Mouse (Mus musculus) heart, embryonic 12.5 days (tissue): ENCODE measurements around the gene Rfc4. TPM values are rescaled to one million over a fixed set of nuclear protein-coding genes. Genes with fewer than 3 reads are reported as not detected.

Source experiments
- ATAC-seq: fragments of 200-750 bp; cut with Nextera tagmentation; 2 replicates; pipeline ENCODE4 v1.8.0; 2017; ENCODE audit warnings: moderate TSS enrichment, moderate library complexity; ENCODE audit not compliant: insufficient number of reproducible peaks, low FRiP score
- H3K27ac ChIP-seq: fragments of 300-500 bp; sonication (generic); 2 replicates; pipeline ENCODE4 v1.5.1; 2016; ENCODE audit warnings: mild to moderate bottlenecking, moderate library complexity; ENCODE audit not compliant: poor library complexity, severe bottlenecking
- H3K27me3 ChIP-seq: fragments of 300-500 bp; sonication (generic); replicated peaks from 2 replicates; pipeline ENCODE4 v1.6.1; 2016; ENCODE audit warnings: mild to moderate bottlenecking, moderate library complexity
- H3K36me3 ChIP-seq: fragments of 300-500 bp; sonication (generic); 2 replicates; pipeline ENCODE4 v1.6.1; 2016; ENCODE audit warnings: mild to moderate bottlenecking, moderate library complexity
- H3K4me1 ChIP-seq: fragments of 300-500 bp; sonication (generic); replicated peaks from 2 replicates; pipeline ENCODE4 v1.6.1; 2016; ENCODE audit warnings: mild to moderate bottlenecking
- H3K4me2 ChIP-seq: fragments of 300-500 bp; sonication (generic); 2 replicates; pipeline ENCODE4 v1.6.1; 2016; ENCODE audit warnings: mild to moderate bottlenecking, moderate library complexity
- H3K4me3 ChIP-seq: fragments of 300-500 bp; sonication (generic); 2 replicates; pipeline ENCODE4 v1.5.1; 2016; ENCODE audit warnings: mild to moderate bottlenecking
- H3K9ac ChIP-seq: fragments of 300-500 bp; sonication (generic); 2 replicates; pipeline ENCODE4 v1.6.1; 2016; ENCODE audit warnings: mild to moderate bottlenecking, moderate library complexity
- H3K9me3 ChIP-seq: fragments of 300-500 bp; sonication (generic); replicated peaks from 2 replicates; pipeline ENCODE4 v1.6.1; 2016; ENCODE audit warnings: mild to moderate bottlenecking, moderate library complexity
- WGBS: fragments of 180-500 bp; shearing (Covaris S2); methylation state at CpG from one replicate; pipeline ENCODE4 v1.1.7; 2016; 5-methylcytosine and 5-hydroxymethylcytosine counted together
- polyA plus RNA-seq: library from polyadenylated mRNA; unstranded; fragments of >200 nt; fragmentation: Nextera tagmentation; extraction: Ambion mirVana; gene quantifications from 2 replicates; pipeline ENCODE4 v1.2.1, GENCODE M21; 2016

Rfc4 gene
- polyA plus RNA-seq, 1 experiment from 2014 or later = 106 TPM

DNA sequence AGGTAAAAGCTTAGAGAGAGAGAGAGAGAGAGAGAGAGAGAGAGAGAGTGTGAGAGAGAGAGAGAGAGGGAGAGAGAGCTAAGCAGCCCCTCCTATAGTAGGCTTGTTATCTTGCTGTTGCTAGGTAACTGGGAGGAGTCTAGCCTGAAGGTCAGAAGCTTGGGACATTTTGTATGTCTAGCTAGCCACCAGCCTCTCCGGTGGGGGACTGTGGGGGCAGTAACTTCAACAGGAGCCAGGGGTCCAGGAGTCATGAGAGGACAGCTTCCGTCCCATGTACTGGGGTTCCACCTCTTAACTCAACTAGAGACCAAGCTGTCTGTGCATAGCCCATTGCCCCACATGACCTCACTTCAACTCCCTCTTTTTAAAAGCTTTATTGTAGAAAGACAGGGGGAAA is 31.4 kb upstream of the Rfc4 start:
- H3K4me1 ChIP-seq = peaks cover 10% of the 10 kb centered on the region
- peak overlapping the region; percentile 34 for H3K4me2 ChIP-seq
- H3K9ac ChIP-seq = no peak overlapping the region
- no peak overlapping the region for H3K27ac ChIP-seq
- 29% methylated on average over 2 of the region's 2 CpGs for WGBS
- ATAC-seq = no peak
- no peak overlapping the region for H3K4me3 ChIP-seq
- H3K27me3 ChIP-seq = no peaks in the 10 kb centered on the region
- no peaks in the 10 kb centered on the region for H3K9me3 ChIP-seq
- H3K36me3 ChIP-seq = no peaks in the 10 kb centered on the region

DNA sequence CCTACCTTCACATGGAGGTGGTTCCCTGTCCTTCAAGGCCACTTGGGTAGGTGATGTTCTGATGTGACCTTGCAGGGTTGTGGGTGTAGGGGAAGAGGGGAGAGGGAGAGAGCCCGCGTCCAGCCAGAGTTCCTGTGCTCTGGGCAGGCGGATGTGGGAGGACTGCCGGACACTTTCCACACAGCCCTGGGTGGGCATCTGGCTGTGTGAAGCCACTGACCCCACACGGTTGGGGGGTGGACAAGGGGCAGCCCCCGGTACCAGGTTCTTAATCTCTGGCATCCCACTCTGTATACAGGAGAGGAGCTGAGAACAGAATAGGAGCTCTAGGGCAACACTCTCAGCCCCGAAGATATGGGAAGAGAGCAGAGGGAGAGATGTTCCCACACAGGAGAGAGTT is 30.8 kb upstream of the Rfc4 start:
- H3K9ac ChIP-seq = no peak overlapping the region
- WGBS = 73% methylated on average over 7 of the region's 7 CpGs

GRCm38 (mm10) chr16:23157013-23157412 is 29.5 kb upstream of the Rfc4 start:
- 89% methylated on average over 13 of the region's 13 CpGs for WGBS

More for the DNA sequence above, 30.8 kb upstream of the Rfc4 start:
- no peaks in the 10 kb centered on the region for H3K36me3 ChIP-seq
- H3K4me1 ChIP-seq = peaks cover 10% of the 10 kb centered on the region
- H3K4me2 ChIP-seq = no peak overlapping the region
- H3K9me3 ChIP-seq = no peaks in the 10 kb centered on the region
- H3K27me3 ChIP-seq = no peaks in the 10 kb centered on the region
- H3K27ac ChIP-seq = no peak overlapping the region
- no peak for ATAC-seq
- H3K4me3 ChIP-seq = no peak overlapping the region

GRCm38 (mm10) chr16:23154261-23154660 is 26.7 kb upstream of the Rfc4 start:
- Histone ChIP-seq H3K9ac (no peak overlapping the region), H3K4me3 (no peak overlapping the region), H3K4me2 (no peak overlapping the region), H3K4me1 (peaks cover 10% of the 10 kb centered on the region), H3K27me3 (no peaks in the 10 kb centered on the region), H3K9me3 (no peaks in the 10 kb centered on the region), H3K36me3 (no peaks in the 10 kb centered on the region), H3K27ac (no peak overlapping the region)
- no peak for ATAC-seq
- WGBS = 72% methylated on average over 5 of the region's 5 CpGs

More at GRCm38 (mm10) chr16:23157013-23157412, 29.5 kb upstream of the Rfc4 start:
- Histone ChIP-seq H3K4me1 (peaks cover 10% of the 10 kb centered on the region), H3K4me2 (no peak overlapping the region), H3K27ac (no peak overlapping the region), H3K4me3 (no peak overlapping the region), H3K9me3 (no peaks in the 10 kb centered on the region), H3K27me3 (no peaks in the 10 kb centered on the region), H3K9ac (no peak overlapping the region), H3K36me3 (no peaks in the 10 kb centered on the region)
- no peak for ATAC-seq

GRCm38 (mm10) chr16:23151423-23151822 is 23.9 kb upstream of the Rfc4 start:
- H3K4me2 ChIP-seq = no peak overlapping the region
- no peak overlapping the region for H3K4me3 ChIP-seq
- H3K4me1 ChIP-seq = peaks cover 14% of the 10 kb centered on the region
- H3K27ac ChIP-seq = no peak overlapping the region
- ATAC-seq = no peak
- no peaks in the 10 kb centered on the region for H3K9me3 ChIP-seq
- H3K27me3 ChIP-seq = no peaks in the 10 kb centered on the region
- no peaks in the 10 kb centered on the region for H3K36me3 ChIP-seq
- H3K9ac ChIP-seq = no peak overlapping the region
- 15% methylated on average over 2 of the region's 2 CpGs for WGBS

DNA sequence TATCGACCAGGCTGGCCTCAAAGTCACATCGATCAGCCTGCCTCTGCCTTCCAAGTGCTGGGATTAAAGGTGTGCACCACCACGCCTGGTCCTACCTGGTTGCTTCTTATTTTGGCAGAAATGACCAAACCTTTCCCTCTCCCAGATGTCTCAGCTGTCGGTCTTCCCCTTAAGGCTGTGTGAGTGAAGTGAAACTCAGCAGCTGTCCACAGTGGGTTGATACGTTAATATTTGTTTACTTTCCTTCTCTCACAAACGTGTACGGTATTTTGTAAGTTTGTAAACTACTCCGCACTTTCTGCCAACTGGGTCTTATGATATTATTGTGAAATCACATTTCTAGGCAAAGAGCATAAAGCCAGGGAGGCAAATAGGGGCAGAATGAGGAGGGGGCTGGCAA is 21.9 kb upstream of the Rfc4 start:
- Histone ChIP-seq H3K4me1 (peaks cover 22% of the 10 kb centered on the region), H3K4me2 (no peak overlapping the region), H3K36me3 (no peaks in the 10 kb centered on the region), H3K27ac (no peak overlapping the region), H3K27me3 (no peaks in the 10 kb centered on the region), H3K9ac (no peak overlapping the region), H3K4me3 (no peak overlapping the region), H3K9me3 (no peaks in the 10 kb centered on the region)
- ATAC-seq = no peak
- WGBS = 78% methylated on average over 8 of the region's 8 CpGs

DNA sequence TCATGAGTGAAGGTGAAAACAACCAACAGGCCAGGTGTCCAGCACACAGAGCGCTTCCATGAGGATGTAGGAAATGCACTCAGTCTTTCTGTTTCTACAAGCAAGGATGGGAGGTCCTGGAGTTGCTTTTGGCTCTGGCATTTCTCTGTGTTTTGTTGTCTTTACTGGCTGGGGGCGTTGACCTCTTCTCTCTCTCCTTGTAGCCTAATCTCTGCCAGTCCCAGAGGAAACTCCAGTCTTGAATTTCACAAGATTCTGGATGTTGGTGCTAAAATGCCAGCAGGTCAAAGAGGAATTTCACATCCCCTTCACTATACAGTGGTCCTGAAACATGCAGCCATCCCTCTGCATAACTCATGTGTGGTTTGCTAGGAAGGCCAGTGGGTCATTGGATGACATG is 21.4 kb upstream of the Rfc4 start:
- H3K36me3 ChIP-seq = no peaks in the 10 kb centered on the region
- peaks cover 22% of the 10 kb centered on the region for H3K4me1 ChIP-seq
- peak; percentile 45; the same call in 1 of the 2 replicates for ATAC-seq
- H3K9me3 ChIP-seq = no peaks in the 10 kb centered on the region
- WGBS = 58% methylated on average over 2 of the region's 2 CpGs
- H3K9ac ChIP-seq = no peak overlapping the region
- H3K4me3 ChIP-seq = no peak overlapping the region
- no peak overlapping the region for H3K4me2 ChIP-seq
- no peak overlapping the region for H3K27ac ChIP-seq
- no peaks in the 10 kb centered on the region for H3K27me3 ChIP-seq

DNA sequence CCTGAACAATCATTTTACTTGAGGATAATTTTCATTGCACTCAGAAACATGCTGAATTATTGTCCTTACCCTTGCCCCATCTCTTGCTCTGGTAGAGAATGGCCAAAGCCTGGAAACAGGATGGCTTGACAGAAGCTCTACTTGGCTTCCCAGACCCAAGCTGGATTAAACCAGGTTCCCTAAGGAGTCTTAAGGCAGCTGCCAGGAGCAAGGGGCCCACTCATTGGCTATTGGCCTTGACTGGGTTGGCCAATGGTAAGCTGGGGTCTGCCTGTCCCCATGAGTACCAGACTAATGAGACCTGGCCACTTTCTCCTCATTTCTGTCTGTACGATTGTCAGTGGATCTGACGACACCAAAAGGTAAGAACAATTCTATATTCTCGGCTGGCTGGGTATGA is 18.7 kb upstream of the Rfc4 start, which contains the start of gene Adipoq:
Adipoq (plus strand) TSS at position 257 of the 400 bp plus-strand sequence.
- WGBS = 80% methylated on average over 3 of the region's 3 CpGs
- no peaks in the 10 kb centered on the region for H3K9me3 ChIP-seq
- H3K9ac ChIP-seq = no peak within 1 kb of the TSS
- H3K27ac ChIP-seq = no peak within 1 kb of the TSS
- no peak within 1 kb of the TSS for H3K4me2 ChIP-seq
- H3K4me3 ChIP-seq = no peak within 1 kb of the TSS
- ATAC-seq = no peak
- peaks cover 22% of the 10 kb centered on the region for H3K4me1 ChIP-seq
- no peaks in the 10 kb centered on the region for H3K36me3 ChIP-seq
- H3K27me3 ChIP-seq = no peaks in the 10 kb centered on the region

DNA sequence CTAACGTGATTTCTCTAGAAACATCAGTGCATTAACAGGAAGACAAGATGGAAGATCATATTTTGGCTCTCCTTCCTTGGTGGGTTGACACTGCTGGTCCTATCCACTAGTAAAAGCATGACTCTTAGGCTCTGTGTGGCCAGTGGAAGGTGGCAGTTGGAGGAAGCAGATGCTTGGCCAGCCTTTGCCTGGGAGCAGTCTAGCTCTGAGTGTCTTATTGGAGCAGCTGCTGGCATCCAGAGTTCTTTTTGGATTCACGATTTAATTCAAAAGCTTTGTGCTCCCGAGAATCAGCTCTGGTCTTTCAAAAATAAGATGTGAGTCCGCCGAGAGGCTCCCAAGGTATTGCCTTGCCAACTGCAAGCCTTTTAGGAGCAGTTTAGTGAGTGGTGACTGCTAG is 17.7 kb upstream of the Rfc4 start:
- no peaks in the 10 kb centered on the region; the same call in 1 of the 2 replicates for H3K27me3 ChIP-seq
- WGBS = 56% methylated on average over 5 of the region's 5 CpGs
- no peak overlapping the region for H3K9ac ChIP-seq
- no peak overlapping the region for H3K4me3 ChIP-seq
- H3K4me2 ChIP-seq = no peak overlapping the region
- H3K9me3 ChIP-seq = no peaks in the 10 kb centered on the region
- H3K4me1 ChIP-seq = peaks cover 22% of the 10 kb centered on the region
- ATAC-seq = no peak
- no peak overlapping the region for H3K27ac ChIP-seq
- H3K36me3 ChIP-seq = no peaks in the 10 kb centered on the region

GRCm38 (mm10) chr16:23144326-23144725 is 16.8 kb upstream of the Rfc4 start:
- WGBS = 82% methylated on average over 7 of the region's 7 CpGs
- Histone ChIP-seq H3K36me3 (no peaks in the 10 kb centered on the region), H3K9me3 (no peaks in the 10 kb centered on the region), H3K27me3 (no peaks in the 10 kb centered on the region; the same call in 1 of the 2 replicates), H3K9ac (no peak overlapping the region), H3K27ac (no peak overlapping the region), H3K4me2 (no peak overlapping the region), H3K4me1 (peaks cover 22% of the 10 kb centered on the region), H3K4me3 (no peak overlapping the region)
- no peak for ATAC-seq

DNA sequence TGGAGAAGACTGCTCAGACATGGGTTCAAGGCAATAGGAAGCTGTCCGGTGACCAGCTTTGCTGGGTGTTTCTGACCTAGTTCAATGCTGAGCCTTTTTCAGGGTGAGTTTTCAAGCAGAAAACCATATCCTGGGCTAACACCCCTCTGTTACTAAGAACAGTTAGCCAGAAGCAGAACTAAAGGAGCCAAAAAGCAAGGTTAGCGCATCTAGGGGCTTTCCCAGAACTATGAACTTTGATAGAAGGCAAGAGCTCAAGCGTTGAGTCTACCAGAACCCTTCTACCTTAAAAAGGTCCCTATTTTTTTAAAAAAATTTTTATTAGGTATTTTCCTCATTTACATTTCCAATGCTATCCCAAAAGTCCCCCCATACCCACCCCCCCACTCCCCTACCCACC is 13.4 kb upstream of the Rfc4 start:
- H3K4me1 ChIP-seq = peaks cover 5% of the 10 kb centered on the region
- no peak overlapping the region for H3K9ac ChIP-seq
- H3K9me3 ChIP-seq = no peaks in the 10 kb centered on the region
- no peak overlapping the region for H3K4me3 ChIP-seq
- no peak overlapping the region for H3K4me2 ChIP-seq
- H3K27ac ChIP-seq = no peak overlapping the region
- H3K36me3 ChIP-seq = no peaks in the 10 kb centered on the region
- ATAC-seq = no peak
- no peaks in the 10 kb centered on the region; the same call in 1 of the 2 replicates for H3K27me3 ChIP-seq
- 92% methylated on average over 3 of the region's 3 CpGs for WGBS

GRCm38 (mm10) chr16:23136406-23136970 is 9.0 kb upstream of the Rfc4 start:
- no peak overlapping the region for H3K9ac ChIP-seq
- H3K4me3 ChIP-seq = no peak overlapping the region
- H3K27me3 ChIP-seq = no peaks in the 10 kb centered on the region; the same call in 1 of the 2 replicates
- WGBS = 50% methylated on average over 4 of the region's 4 CpGs
- no peak overlapping the region for H3K4me2 ChIP-seq
- H3K9me3 ChIP-seq = no peaks in the 10 kb centered on the region
- no peaks in the 10 kb centered on the region for H3K36me3 ChIP-seq
- H3K4me1 ChIP-seq = no peaks in the 10 kb centered on the region
- ATAC-seq = no peak
- no peak overlapping the region for H3K27ac ChIP-seq
